Mouse (Mus musculus) WW6 (cell line): Measurements from ENCODE around the gene Mgea5.

ENCODE experiments used
- DNase-seq: peaks from one replicate; pipeline ENCODE4 v3.0.0-alpha.2; 2013; ENCODE audit warnings: low read depth, low spot score

The Mgea5 gene

DNA sequence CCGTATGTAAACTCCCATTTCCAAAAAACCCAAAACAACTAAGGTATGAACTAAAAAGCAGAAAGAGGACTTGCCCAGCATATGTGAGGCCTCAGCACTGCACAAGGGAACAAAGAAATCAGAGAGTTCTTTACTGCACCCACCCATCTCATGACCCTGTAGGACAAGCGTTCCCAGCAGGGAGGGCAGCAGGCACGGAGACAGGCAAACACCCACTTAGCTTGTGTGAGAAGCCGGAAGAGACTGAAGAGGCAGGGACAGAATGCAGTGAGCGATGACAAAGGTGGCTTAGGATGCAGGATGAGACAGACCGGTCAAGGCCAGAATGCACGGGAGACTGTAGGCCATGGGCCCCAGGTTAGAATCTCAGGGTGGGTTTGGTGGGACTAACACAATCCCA is 52.0 kb downstream of the Mgea5 start:
- no peak for DNase-seq

DNA sequence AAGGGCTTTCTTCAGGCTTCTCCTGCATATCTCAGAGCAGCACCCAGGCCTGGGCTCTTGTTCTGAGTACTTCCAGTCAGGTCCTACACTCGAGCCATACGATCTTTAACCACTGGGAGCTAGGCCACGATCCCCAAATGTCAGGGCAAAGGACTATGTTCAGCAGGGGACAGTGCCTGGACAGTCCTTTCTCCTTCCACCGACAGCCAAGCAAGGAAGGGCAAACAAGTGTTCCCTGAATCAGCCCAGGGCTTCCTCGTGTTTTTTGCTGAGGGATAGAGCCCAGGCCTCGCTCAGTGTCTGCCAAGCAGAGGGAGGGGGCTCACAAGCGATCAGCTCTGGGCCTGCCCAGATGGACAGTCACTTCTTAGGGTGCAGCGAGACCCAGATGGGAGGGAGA is 53.6 kb downstream of the Mgea5 start:
- no peak for DNase-seq

DNA sequence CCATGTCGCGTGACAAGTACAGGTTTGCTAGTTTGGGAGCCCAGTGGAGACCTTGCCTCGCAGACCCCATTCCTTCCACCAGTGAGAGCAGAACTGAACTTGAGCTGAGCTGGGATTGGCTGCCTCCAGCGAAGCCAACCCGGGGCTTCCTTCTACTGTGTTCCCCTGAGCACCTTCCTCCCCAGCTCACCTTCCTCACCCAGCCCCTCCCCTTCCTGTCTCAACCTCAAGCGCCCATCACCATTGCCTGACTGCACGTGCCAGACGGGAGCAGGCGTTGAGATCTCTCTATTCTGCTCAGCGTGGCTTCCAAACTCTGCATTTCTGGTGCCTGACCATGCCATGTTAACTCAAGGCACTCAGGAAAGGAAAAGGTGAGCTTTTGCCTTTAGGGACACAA is 56.4 kb downstream of the Mgea5 start:
- DNase-seq, result no peak

- DNase-seq, result no peak
Measured at GRCm38 (mm10) chr19:45725677-45726277, 57.9 kb downstream of the Mgea5 start.

- DNase-seq, result no peak
Measured at GRCm38 (mm10) chr19:45722188-45722587, 61.4 kb downstream of the Mgea5 start.

DNA sequence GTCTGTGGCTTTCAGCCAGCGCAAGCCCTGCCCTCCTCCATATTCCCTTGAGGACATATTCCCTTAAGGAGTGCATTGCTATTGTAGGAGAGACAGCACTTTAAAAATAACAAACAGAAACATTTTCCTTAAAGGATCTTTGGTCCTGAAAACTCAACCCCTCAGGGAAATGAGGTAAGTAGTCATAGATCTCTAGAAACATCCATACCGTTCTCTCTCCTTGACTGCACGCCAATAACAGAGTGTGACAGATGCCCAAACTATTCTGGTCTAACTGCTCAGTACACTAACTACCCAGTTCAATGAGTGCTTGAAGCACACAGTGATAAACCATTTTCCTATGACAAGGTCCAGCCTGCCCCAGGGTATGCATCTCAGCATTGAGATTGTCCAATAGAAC is 65.4 kb downstream of the Mgea5 start:
- DNase-seq, result no peak

DNA sequence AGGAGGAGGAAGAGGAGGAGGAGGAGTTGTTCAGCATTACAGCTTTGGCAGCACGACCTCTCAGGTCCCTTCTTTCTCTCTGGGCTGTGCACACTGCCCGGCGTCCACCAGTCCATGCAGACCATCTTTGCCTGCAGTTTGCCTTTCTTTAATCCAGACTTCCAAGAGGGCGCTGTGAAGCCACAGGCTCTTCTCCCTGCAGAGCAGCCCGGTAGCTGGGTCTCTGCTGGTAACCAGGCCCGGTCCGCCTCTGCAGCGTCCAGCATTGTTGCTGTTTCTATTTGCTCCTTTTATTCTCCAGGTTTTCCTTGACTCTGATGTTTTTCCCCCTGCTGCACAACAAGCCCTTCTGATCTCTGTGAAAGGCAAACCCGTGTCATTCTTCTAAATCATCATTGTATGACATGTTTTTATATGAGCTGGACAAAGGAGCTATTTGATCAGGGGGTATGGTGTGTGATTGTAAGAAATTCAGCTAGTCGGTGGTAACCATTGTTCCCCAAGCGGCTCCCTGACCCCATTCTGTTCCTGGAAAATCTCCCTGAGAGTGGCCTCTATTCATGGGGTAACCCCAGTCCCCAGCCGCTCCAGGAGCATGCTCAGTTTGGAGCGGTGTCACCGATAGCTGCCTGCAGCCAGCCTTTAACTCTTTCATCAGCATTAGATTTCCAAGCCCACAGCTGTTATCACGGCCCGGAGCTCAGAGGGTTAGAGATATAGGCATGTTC is 66.0 kb downstream of the Mgea5 start:
- DNase-seq, result no peak

GRCm38 (mm10) chr19:45708704-45709103 is 74.9 kb downstream of the Mgea5 start:
- DNase-seq, result no peak
